Comparison of ENCODE assay signal across 23 mouse cellular contexts in genomic region chr2:5319138-5319537, GRCm38 (mm10).
"Had no signal": no experiment of that assay in that cellular context is flagged by ENCODE, and none has a peak within 500 bp of the region (broad histone marks: within the 10 kb centered on the region; RNA-seq: fewer than 3 reads in every experiment).

No protein-coding gene starts in this region.

- H3K36me3 ChIP-seq: heart, embryonic 10.5 days; heart, embryonic 12.5 days; hindbrain, embryonic 10.5 days; hindbrain, embryonic 12.5 days; kidney, embryonic 15.5 days; limb, embryonic 10.5 days; limb, embryonic 12.5 days; liver, embryonic 13.5 days had no signal

- H3K27me3 ChIP-seq: heart, embryonic 12.5 days; hindbrain, embryonic 12.5 days; kidney, embryonic 15.5 days; limb, embryonic 12.5 days; liver, embryonic 13.5 days had no signal

- H3K27ac ChIP-seq: gastrocnemius, adult 2 months; heart, embryonic 10.5 days; hindbrain, embryonic 10.5 days; hindbrain, embryonic 12.5 days; hindbrain, embryonic 14.5 days; kidney, embryonic 15.5 days; kidney, postnatal 0 days; layer of hippocampus, adult 2 months; left cerebral cortex, adult 2 months; limb, embryonic 10.5 days; limb, embryonic 12.5 days; liver, embryonic 13.5 days had no signal

- DNase-seq: gastrocnemius, adult 2 months; gastrocnemius, postnatal 10 days; gastrocnemius, postnatal 25 days; heart, postnatal 10 days; heart, postnatal 4 days; kidney, adult 11 months; kidney, adult 2 months; kidney, adult 9 months; kidney, postnatal 14 days; kidney, postnatal 36 days; liver; liver, embryonic 13.5 days had no signal

- H3K9ac ChIP-seq: heart, embryonic 12.5 days; hindbrain, embryonic 12.5 days; hindbrain, embryonic 14.5 days; kidney, embryonic 15.5 days; limb, embryonic 12.5 days; liver, embryonic 13.5 days had no signal

- H3K9me3 ChIP-seq: heart, embryonic 10.5 days; heart, embryonic 12.5 days; hindbrain, embryonic 10.5 days; hindbrain, embryonic 12.5 days; kidney, embryonic 15.5 days; limb, embryonic 10.5 days; limb, embryonic 12.5 days; liver, embryonic 13.5 days had no signal

- H3K4me3 ChIP-seq: gastrocnemius, adult 2 months; heart, embryonic 10.5 days; heart, embryonic 12.5 days; hindbrain, embryonic 10.5 days; hindbrain, embryonic 12.5 days; kidney, embryonic 15.5 days; layer of hippocampus, adult 2 months; left cerebral cortex, adult 2 months; limb, embryonic 10.5 days; limb, embryonic 12.5 days; liver, embryonic 13.5 days had no signal

- H3K4me1 ChIP-seq: heart, embryonic 10.5 days had no signal
